Comparison of ENCODE assay signal across 28 mouse cellular contexts in genomic region chr8:117946540-117946939, GRCm38 (mm10).
"Had no signal": no experiment of that assay in that cellular context is flagged by ENCODE, and none has a peak within 500 bp of the region (broad histone marks: within the 10 kb centered on the region; RNA-seq: fewer than 3 reads in every experiment).

No protein-coding gene starts in this region.

- H3K4me3 ChIP-seq: embryonic facial prominence, embryonic 10.5 days; embryonic facial prominence, embryonic 12.5 days; embryonic facial prominence, embryonic 13.5 days; embryonic facial prominence, embryonic 15.5 days; erythroblast, embryonic 14.5 days; forebrain, embryonic 10.5 days; forebrain, embryonic 12.5 days; forebrain, embryonic 13.5 days; forebrain, embryonic 15.5 days; gastrocnemius, adult 2 months had no signal

- H3K36me3 ChIP-seq: embryonic facial prominence, embryonic 10.5 days; embryonic facial prominence, embryonic 12.5 days; embryonic facial prominence, embryonic 13.5 days; embryonic facial prominence, embryonic 15.5 days; forebrain, embryonic 10.5 days; forebrain, embryonic 12.5 days; forebrain, embryonic 15.5 days had no signal

- H3K4me1 ChIP-seq: embryonic facial prominence, embryonic 12.5 days; embryonic facial prominence, embryonic 13.5 days; embryonic facial prominence, embryonic 15.5 days had no signal

- DNase-seq: cerebellum, adult 2 months; cerebellum, adult 8-10 months; cerebellum, adult 9-10 months; cerebellum, adult 9-11 months; cerebellum, postnatal 10 days; cerebellum, postnatal 14 days; cerebellum, postnatal 25 days; cerebellum, postnatal 36 days; embryo, embryonic 11 days; forebrain, postnatal 0 days; gastrocnemius, adult 2 months; gastrocnemius, postnatal 10 days; gastrocnemius, postnatal 14 days; gastrocnemius, postnatal 25 days; gastrocnemius, postnatal 36 days; heart, adult 11 months; heart, adult 18-20 months had no signal

- H3K27ac ChIP-seq: embryonic facial prominence, embryonic 10.5 days; embryonic facial prominence, embryonic 12.5 days; embryonic facial prominence, embryonic 13.5 days; embryonic facial prominence, embryonic 15.5 days; forebrain, embryonic 10.5 days; forebrain, embryonic 12.5 days; forebrain, embryonic 13.5 days; forebrain, embryonic 15.5 days; gastrocnemius, adult 2 months had no signal

- H3K4me2 ChIP-seq: embryonic facial prominence, embryonic 12.5 days; embryonic facial prominence, embryonic 13.5 days; embryonic facial prominence, embryonic 15.5 days; forebrain, embryonic 12.5 days; forebrain, embryonic 13.5 days; forebrain, embryonic 15.5 days had no signal

- ATAC-seq: forebrain, embryonic 13.5 days; forebrain, embryonic 14.5 days; forebrain, embryonic 15.5 days; forebrain, embryonic 16.5 days; forebrain, postnatal 0 days had no signal

- H3K27me3 ChIP-seq: embryonic facial prominence, embryonic 12.5 days; embryonic facial prominence, embryonic 13.5 days; embryonic facial prominence, embryonic 15.5 days; forebrain, embryonic 12.5 days; forebrain, embryonic 13.5 days; forebrain, embryonic 15.5 days had no signal

- H3K9me3 ChIP-seq: embryonic facial prominence, embryonic 10.5 days; embryonic facial prominence, embryonic 12.5 days; embryonic facial prominence, embryonic 13.5 days; embryonic facial prominence, embryonic 15.5 days; forebrain, embryonic 10.5 days; forebrain, embryonic 12.5 days; forebrain, embryonic 13.5 days; forebrain, embryonic 15.5 days had no signal

- H3K9ac ChIP-seq: embryonic facial prominence, embryonic 12.5 days; embryonic facial prominence, embryonic 13.5 days; embryonic facial prominence, embryonic 15.5 days; forebrain, embryonic 12.5 days; forebrain, embryonic 13.5 days; forebrain, embryonic 15.5 days; forebrain, postnatal 0 days had no signal
